Mouse (Mus musculus) limb, embryonic 14.5 days (tissue): ENCODE measurements around the gene Nod1. TPM values are rescaled to one million over a fixed set of nuclear protein-coding genes. Genes with fewer than 3 reads are reported as not detected.

ENCODE experiments used
- ATAC-seq: fragments of 200-750 bp; cut with Nextera tagmentation; 2 replicates; pipeline ENCODE4 v1.8.0; 2017; ENCODE audit warnings: low read depth, moderate number of reproducible peaks, moderate TSS enrichment; ENCODE audit not compliant: low FRiP score
- DNase-seq: peaks from one replicate; pipeline ENCODE4 v3.0.0-alpha.2; 2015; ENCODE audit warnings: low spot score
- H3K27ac ChIP-seq: fragments of 300-500 bp; sonication (generic); replicated peaks from 2 replicates; pipeline ENCODE4 v1.5.1; 2014; ENCODE audit warnings: low read depth, mild to moderate bottlenecking, low read length, moderate library complexity, mixed read lengths
- H3K27me3 ChIP-seq: fragments of 300-500 bp; sonication (generic); 2 replicates; pipeline ENCODE4 v1.6.1; 2014; ENCODE audit warnings: low read length, mixed read lengths; ENCODE audit not compliant: control insufficient read depth, insufficient read depth
- H3K36me3 ChIP-seq: fragments of 300-500 bp; sonication (generic); 2 replicates; pipeline ENCODE4 v1.6.1; 2014; ENCODE audit warnings: mild to moderate bottlenecking, low read length, moderate library complexity, mixed read lengths; ENCODE audit not compliant: control insufficient read depth, insufficient read depth
- H3K4me1 ChIP-seq: fragments of 300-500 bp; sonication (generic); 2 replicates; pipeline ENCODE4 v1.6.1; 2014; ENCODE audit warnings: antibody characterized with exemption, low read length, mixed read lengths; ENCODE audit not compliant: control insufficient read depth, insufficient read depth
- H3K4me2 ChIP-seq: fragments of 300-500 bp; sonication (generic); replicated peaks from 2 replicates; pipeline ENCODE4 v1.6.1; 2014; ENCODE audit warnings: low read depth, mild to moderate bottlenecking, low read length, moderate library complexity; ENCODE audit not compliant: severe bottlenecking
- H3K4me3 ChIP-seq: fragments of 300-500 bp; sonication (generic); replicated peaks from 2 replicates; pipeline ENCODE4 v1.5.1; 2014; ENCODE audit warnings: low read length
- H3K9ac ChIP-seq: fragments of 300-500 bp; sonication (generic); 2 replicates; pipeline ENCODE4 v1.6.1; 2014; ENCODE audit warnings: mild to moderate bottlenecking, low read depth, low read length, moderate library complexity; ENCODE audit not compliant: severe bottlenecking
- H3K9me3 ChIP-seq: fragments of 300-500 bp; sonication (generic); 2 replicates; pipeline ENCODE4 v1.6.1; 2016; ENCODE audit warnings: low read length; ENCODE audit not compliant: control insufficient read depth
- POLR2A ChIP-seq: fragments of 200-500 bp; IDR thresholded peaks from 2 replicates; pipeline ENCODE4 v1.8.0; 2012; ENCODE audit warnings: inconsistent platforms, mild to moderate bottlenecking, moderate library complexity, borderline replicate concordance; ENCODE audit not compliant: insufficient read depth, insufficient read length; ENCODE audit errors: extremely low read depth
- WGBS: fragments of 180-500 bp; shearing (Covaris S2); extraction: QIAGEN DNeasy Blood & Tissue Kit; methylation state at CpG from one replicate; pipeline ENCODE4 v1.1.7; 2014; 5-methylcytosine and 5-hydroxymethylcytosine counted together
- polyA plus RNA-seq, 2 experiments: library from polyadenylated mRNA; depleted of rRNA in 1 of 2; stranded (reverse) in 1 of 2; unstranded in 1 of 2; fragments of >200 nt; fragmentation: Nextera tagmentation in 1 of 2; extraction: Ambion mirVana in 1 of 2; gene quantifications; 2 replicates each; pipeline versions ENCODE4 v1.2.1 to v1.2.3; 2012 to 2014

Gene Nod1
- polyA plus RNA-seq, 2 experiments, result 7.4 to 13.1 TPM

DNA sequence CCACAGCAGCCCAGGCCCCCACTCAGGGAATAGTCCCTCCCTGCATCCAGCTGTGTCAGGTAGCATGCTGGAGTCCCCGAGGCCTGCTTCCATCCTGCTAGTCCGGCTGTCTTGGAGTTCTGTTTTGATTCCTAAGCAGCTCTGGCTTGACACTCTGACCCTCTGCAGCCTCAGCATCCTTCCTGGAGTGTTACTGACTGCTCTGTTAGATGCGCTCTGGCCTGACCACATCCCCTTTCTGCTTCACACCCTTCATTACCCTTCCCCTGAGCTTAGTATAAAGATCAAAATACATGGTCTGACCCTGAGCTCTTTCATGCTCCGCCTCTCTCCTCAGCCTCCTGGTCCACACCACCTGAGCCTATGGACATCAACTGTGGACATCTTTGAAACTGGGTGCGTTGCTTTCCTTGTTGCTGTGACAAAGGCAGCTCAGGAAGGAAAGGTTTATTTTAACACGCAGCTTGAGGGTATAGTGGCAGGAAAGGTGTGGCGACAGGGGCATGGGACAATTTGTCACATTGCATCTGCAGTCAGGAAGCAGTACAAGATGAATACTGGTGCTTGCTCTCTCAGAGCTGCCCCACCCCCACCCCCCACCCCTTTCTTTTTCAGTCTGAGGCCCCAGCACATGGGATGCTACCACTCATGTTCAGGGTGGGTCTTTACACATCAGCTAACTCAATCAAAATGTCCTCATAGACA, 46.5 kb downstream of the Nod1 start:
- H3K4me2 ChIP-seq, result no peak overlapping the region
- no peak overlapping the region for H3K9ac ChIP-seq
- no peaks in the 10 kb centered on the region for H3K27me3 ChIP-seq
- no peaks in the 10 kb centered on the region for H3K9me3 ChIP-seq
- H3K4me3 ChIP-seq, result no peak overlapping the region
- H3K36me3 ChIP-seq, result no peaks in the 10 kb centered on the region
- ATAC-seq, result no peak
- DNase-seq, result no peak
- TF ChIP-seq POLR2A, result no peak
- H3K4me1 ChIP-seq, result no peaks in the 10 kb centered on the region
- no peak overlapping the region for H3K27ac ChIP-seq
- WGBS, result 70% methylated on average over 7 of the region's 7 CpGs

DNA sequence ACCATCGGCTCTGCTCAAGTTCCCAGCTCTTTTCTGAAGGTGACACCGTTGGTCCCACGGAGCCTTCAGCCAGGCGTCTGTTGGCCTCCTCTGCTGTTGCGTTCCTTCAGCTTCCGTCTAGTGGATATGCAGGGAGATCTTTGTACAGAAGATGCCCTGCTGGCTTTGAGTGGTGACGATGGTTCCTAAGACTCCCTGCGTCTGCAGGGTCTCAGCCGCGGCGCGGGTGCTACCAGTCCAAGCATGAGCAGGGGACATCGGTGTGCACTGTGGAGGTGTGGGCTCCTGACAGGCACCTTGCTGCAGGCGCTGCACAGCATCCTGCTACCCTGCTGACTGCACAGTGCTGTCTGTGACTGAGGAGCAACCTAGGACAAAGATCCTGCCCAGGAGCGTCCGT, 47.9 kb downstream of the Nod1 start:
- H3K9ac ChIP-seq, result no peak overlapping the region
- no peaks in the 10 kb centered on the region for H3K9me3 ChIP-seq
- no peak for DNase-seq
- no peak for TF ChIP-seq POLR2A
- no peak overlapping the region for H3K4me3 ChIP-seq
- H3K4me1 ChIP-seq, result no peaks in the 10 kb centered on the region
- 89% methylated on average over 16 of the region's 16 CpGs for WGBS
- H3K27ac ChIP-seq, result no peak overlapping the region
- ATAC-seq, result no peak
- no peaks in the 10 kb centered on the region for H3K36me3 ChIP-seq
- H3K27me3 ChIP-seq, result no peaks in the 10 kb centered on the region
- H3K4me2 ChIP-seq, result no peak overlapping the region

DNA sequence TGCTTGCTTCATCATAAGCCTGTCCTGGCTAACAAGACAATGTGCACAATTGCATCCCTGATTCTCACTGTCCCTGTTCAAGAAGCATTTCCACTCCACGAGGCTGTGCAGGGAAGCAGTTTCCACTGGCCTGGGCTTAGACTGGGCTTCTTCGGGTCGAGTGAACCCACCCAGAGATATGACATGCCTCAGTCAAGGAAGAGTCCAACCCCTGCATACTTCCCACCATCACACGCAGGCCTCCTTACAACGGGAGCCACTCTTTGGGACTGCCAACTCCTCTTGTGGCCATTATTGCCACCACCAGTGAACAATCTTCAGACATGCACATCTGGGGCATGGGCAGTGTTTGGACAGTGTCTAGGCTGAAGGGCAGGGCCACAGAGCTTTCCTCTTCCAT, 53.9 kb downstream of the Nod1 start:
- no peak overlapping the region for H3K9ac ChIP-seq
- no peaks in the 10 kb centered on the region for H3K9me3 ChIP-seq
- no peaks in the 10 kb centered on the region for H3K36me3 ChIP-seq
- H3K4me1 ChIP-seq, result no peaks in the 10 kb centered on the region
- H3K27ac ChIP-seq, result no peak overlapping the region
- no peak overlapping the region for H3K4me2 ChIP-seq
- no peak for ATAC-seq
- WGBS, result 85% methylated on average over 5 of the region's 5 CpGs
- no peak for DNase-seq
- TF ChIP-seq POLR2A, result no peak
- H3K27me3 ChIP-seq, result no peaks in the 10 kb centered on the region
- no peak overlapping the region for H3K4me3 ChIP-seq

DNA sequence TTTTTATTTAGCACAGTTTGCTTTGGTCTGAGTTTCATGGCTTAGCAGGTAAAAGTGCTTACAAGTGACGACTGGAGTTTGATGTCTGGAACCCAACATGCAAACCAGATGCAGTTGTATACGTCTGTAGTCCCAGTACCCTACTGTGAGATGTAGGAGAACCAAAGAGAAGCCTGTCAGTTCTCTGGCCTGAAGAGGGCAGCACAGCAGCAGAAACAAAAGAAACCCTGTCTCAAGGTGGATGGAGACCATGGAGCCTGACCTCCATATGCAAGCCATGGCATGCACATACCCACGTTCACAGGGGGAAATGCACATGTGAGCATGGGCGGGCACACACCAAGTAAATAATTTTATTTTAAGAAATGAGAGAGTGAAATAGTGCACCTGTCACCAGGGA, 54.9 kb downstream of the Nod1 start:
- Histone ChIP-seq H3K9ac (no peak overlapping the region), H3K4me3 (no peak overlapping the region), H3K36me3 (no peaks in the 10 kb centered on the region), H3K27me3 (no peaks in the 10 kb centered on the region), H3K9me3 (no peaks in the 10 kb centered on the region), H3K4me2 (no peak overlapping the region), H3K27ac (no peak overlapping the region), H3K4me1 (no peaks in the 10 kb centered on the region)
- TF ChIP-seq POLR2A, result no peak
- DNase-seq (peak; percentile 27), ATAC-seq (no peak)
- 24% methylated on average over 4 of the region's 4 CpGs for WGBS

DNA sequence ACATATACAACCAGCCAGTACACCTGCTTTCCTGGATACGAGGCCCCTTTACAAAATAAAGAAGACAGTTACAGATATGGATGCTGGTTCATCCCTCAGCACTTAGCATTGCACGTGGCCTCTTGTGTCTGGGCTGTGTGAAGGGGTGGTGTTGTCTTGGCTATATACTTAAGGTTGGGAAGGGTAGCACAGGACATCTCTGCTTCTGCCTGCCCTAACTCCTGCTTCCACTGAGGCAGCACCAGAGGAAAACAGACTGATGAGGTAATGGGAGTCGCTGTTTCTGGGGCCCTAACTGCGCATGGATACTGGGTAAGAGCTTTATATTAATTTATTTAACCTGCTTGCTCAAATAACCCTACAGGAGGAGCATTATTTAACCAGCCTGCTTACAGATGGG, 55.5 kb downstream of the Nod1 start:
- H3K9me3 ChIP-seq, result no peaks in the 10 kb centered on the region
- 73% methylated on average over 4 of the region's 4 CpGs for WGBS

DNA sequence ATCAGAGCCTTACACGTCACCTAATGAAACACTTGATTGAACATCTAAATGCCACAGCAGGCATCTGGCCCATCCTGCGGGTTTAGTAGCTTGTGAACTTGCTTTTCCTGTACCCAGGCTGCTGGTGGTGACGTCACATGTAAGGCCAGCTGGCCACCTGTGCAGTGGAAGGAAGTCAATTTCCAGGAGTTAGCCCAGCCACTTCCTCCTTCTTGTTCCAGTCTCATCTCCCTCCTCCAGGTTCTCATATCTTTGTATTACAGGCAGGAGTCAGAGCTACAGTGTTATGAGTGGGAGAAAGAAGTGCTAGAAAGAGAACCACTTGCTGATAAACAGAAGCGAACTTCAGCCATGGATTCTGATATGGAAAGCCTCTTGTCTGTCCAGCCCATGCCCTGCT, 56.2 kb downstream of the Nod1 start:
- no peak overlapping the region for H3K9ac ChIP-seq

More for the DNA sequence above, 55.5 kb downstream of the Nod1 start:
- TF ChIP-seq POLR2A, result no peak
- no peaks in the 10 kb centered on the region for H3K36me3 ChIP-seq
- no peak overlapping the region for H3K9ac ChIP-seq
- H3K4me3 ChIP-seq, result no peak overlapping the region
- H3K27me3 ChIP-seq, result no peaks in the 10 kb centered on the region
- H3K4me1 ChIP-seq, result no peaks in the 10 kb centered on the region
- DNase-seq (no peak), ATAC-seq (no peak)
- no peak overlapping the region for H3K4me2 ChIP-seq
- no peak overlapping the region for H3K27ac ChIP-seq

More for the DNA sequence above, 56.2 kb downstream of the Nod1 start:
- TF ChIP-seq POLR2A, result no peak
- 38% methylated on average over 4 of the region's 4 CpGs for WGBS
- no peaks in the 10 kb centered on the region for H3K9me3 ChIP-seq
- no peak for ATAC-seq
- DNase-seq, result no peak
- no peaks in the 10 kb centered on the region for H3K27me3 ChIP-seq
- H3K4me2 ChIP-seq, result no peak overlapping the region
- no peak overlapping the region for H3K27ac ChIP-seq
- H3K4me1 ChIP-seq, result no peaks in the 10 kb centered on the region
- H3K4me3 ChIP-seq, result no peak overlapping the region
- no peaks in the 10 kb centered on the region for H3K36me3 ChIP-seq
